Mouse (Mus musculus) myocyte (in vitro differentiated cells): ENCODE results near the gene Tas1r3. TPM values are rescaled to one million over a fixed set of nuclear protein-coding genes. Genes with fewer than 3 reads are reported as not detected.

ENCODE experiments used
- H3K27me3 ChIP-seq: one replicate; pipeline ENCODE4 v1.6.1; 2011; ENCODE audit not compliant: control insufficient read depth, insufficient read depth, insufficient read length
- H3K36me3 ChIP-seq: one replicate; pipeline ENCODE4 v1.6.1; 2011; ENCODE audit not compliant: control insufficient read depth, insufficient read depth
- H3K4me2 ChIP-seq: one replicate; pipeline ENCODE4 v1.6.1; 2011; ENCODE audit warnings: low read depth, control low read depth
- H3K4me3 ChIP-seq: one replicate; pipeline ENCODE4 v1.5.1; 2011; ENCODE audit warnings: mild to moderate bottlenecking, control low read depth, moderate library complexity
- H3K79me2 ChIP-seq: one replicate; pipeline ENCODE4 v1.6.1; 2011; ENCODE audit not compliant: control insufficient read depth, insufficient read depth
- H3ac ChIP-seq: one replicate; pipeline ENCODE4 v1.6.1; 2011; ENCODE audit not compliant: control insufficient read depth, insufficient read length
- CEBPB ChIP-seq: IDR thresholded peaks from 2 replicates; pipeline ENCODE4 v1.6.1; 2011; ENCODE audit warnings: mild to moderate bottlenecking, moderate library complexity; ENCODE audit not compliant: poor library complexity, insufficient read depth, severe bottlenecking
- E2F4 ChIP-seq: IDR thresholded peaks from one replicate; pipeline ENCODE4 v1.6.1; 2011; ENCODE audit warnings: mild to moderate bottlenecking, control low read depth, moderate library complexity; ENCODE audit not compliant: insufficient read depth
- MAX ChIP-seq: IDR thresholded peaks from one replicate; pipeline ENCODE4 v1.6.1; 2011; ENCODE audit warnings: low read depth, mild to moderate bottlenecking, control low read depth
- MYOD1 ChIP-seq, 3 experiments: IDR thresholded peaks; one replicate each; pipeline ENCODE4 v1.6.1; 2011; ENCODE audit warnings: control low read depth in 2 of 3, low read depth in 2 of 3, mild to moderate bottlenecking in 2 of 3, moderate library complexity in 1 of 3; ENCODE audit not compliant: insufficient read length in 2 of 3, control insufficient read depth in 1 of 3
- MYOG ChIP-seq, 3 experiments: IDR thresholded peaks; one replicate each; pipeline ENCODE4 v1.6.1; 2011; ENCODE audit warnings: control low read depth in 2 of 3, low read depth in 2 of 3, mild to moderate bottlenecking in 2 of 3; ENCODE audit not compliant: insufficient read length in 2 of 3, control insufficient read depth in 1 of 3, insufficient read depth in 1 of 3
- POLR2A ChIP-seq: IDR thresholded peaks from one replicate; pipeline ENCODE4 v1.6.1; 2011; ENCODE audit warnings: low read depth, mild to moderate bottlenecking, control low read depth, moderate library complexity; ENCODE audit not compliant: insufficient read length
- POLR2AphosphoS2 ChIP-seq: IDR thresholded peaks from one replicate; pipeline ENCODE4 v1.6.1; 2011; ENCODE audit warnings: low read depth, control low read depth; ENCODE audit not compliant: insufficient read length
- REST ChIP-seq: IDR thresholded peaks from one replicate; pipeline ENCODE4 v1.6.1; 2011; ENCODE audit warnings: mild to moderate bottlenecking, control low read depth, moderate library complexity; ENCODE audit not compliant: insufficient read depth, insufficient read length
- SRF ChIP-seq: IDR thresholded peaks from one replicate; pipeline ENCODE4 v1.6.1; 2011; ENCODE audit warnings: low read depth; ENCODE audit not compliant: control insufficient read depth, insufficient read length
- TCF12 ChIP-seq: IDR thresholded peaks from one replicate; pipeline ENCODE4 v1.6.1; 2011; ENCODE audit warnings: mild to moderate bottlenecking, control low read depth; ENCODE audit not compliant: poor library complexity, insufficient read depth, severe bottlenecking
- TCF3 ChIP-seq: IDR thresholded peaks from one replicate; pipeline ENCODE4 v1.6.1; 2011; ENCODE audit warnings: low read depth, control low read depth; ENCODE audit not compliant: insufficient read length
- USF1 ChIP-seq: IDR thresholded peaks from one replicate; pipeline ENCODE4 v1.6.1; 2011; ENCODE audit warnings: low read depth, mild to moderate bottlenecking, control low read depth, moderate library complexity
- polyA plus RNA-seq: library from polyadenylated mRNA; unstranded; fragments of >200 nt; fragmentation: generic; extraction: Trizol; gene quantifications from one replicate; pipeline ENCODE4 v1.2.1, GENCODE M21; 2012; ENCODE audit warnings: missing spikeins

Gene Tas1r3
- polyA plus RNA-seq, 1 experiment = 0.17 TPM

GRCm38 (mm10) chr4:155893212-155893690 is 30.1 kb upstream of the Tas1r3 start:
- TF ChIP-seq SRF (no peak), USF1 (no peak), MYOG (IDR thresholded peaks at IDR 0.05; ENCODE audit: control insufficient read depth in 1 of 3, insufficient read depth in 1 of 3, insufficient read length in 2 of 3, low read depth in 2 of 3) (no peak), CEBPB (no peak), POLR2AphosphoS2 (no peak), E2F4 (no peak), MYOD1 (IDR thresholded peaks at IDR 0.05; ENCODE audit: control insufficient read depth in 1 of 3, insufficient read length in 2 of 3, low read depth in 2 of 3) (no peak), POLR2A (no peak), REST (no peak), TCF12 (no peak), TCF3 (no peak), MAX (no peak)
- Histone ChIP-seq H3K79me2 (peaks cover 35% of the 10 kb centered on the region), H3K36me3 (no peaks in the 10 kb centered on the region), H3ac (peak overlapping the region; percentile 94), H3K4me2 (peak overlapping the region; percentile 83), H3K27me3 (no peaks in the 10 kb centered on the region), H3K4me3 (peak overlapping the region; percentile 78)

DNA sequence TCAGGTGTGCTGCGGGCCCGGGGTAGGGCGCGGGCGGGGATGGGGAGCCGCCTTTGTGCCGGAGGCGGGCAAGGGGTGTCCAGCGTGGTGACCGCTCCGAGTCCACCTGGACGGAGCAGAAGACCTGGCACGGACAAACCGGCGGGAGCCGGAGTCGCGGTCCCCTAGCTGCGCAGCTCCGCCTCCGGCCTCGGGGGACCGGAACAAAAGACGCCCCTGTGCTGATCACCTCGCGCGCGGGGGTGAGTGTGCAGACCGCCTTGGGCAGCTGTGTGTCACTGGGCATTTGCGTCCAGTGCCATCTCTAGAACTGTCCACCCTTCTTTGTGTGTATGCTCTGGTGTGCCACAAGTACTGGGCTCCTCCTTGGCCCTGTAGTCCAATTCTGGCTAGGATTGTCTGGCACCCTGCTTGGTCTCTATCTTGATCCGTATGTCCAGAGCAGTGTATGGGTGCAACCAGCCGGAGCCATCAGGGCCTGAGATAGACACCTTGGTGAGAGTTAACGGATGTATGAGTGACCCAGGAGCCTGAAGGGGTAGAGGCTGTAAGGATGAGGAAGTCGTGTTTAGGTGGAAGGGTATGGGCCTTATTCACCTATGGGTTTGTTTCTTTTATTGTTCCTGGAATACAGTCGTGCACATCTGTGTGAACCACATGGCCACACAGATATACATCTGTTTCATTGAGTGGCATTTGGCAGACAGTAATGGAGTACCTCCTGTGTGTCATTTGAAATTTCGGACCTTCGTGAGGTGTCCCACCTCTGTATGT is 29.5 kb upstream of the Tas1r3 start:
- peak overlapping the region; percentile 83 for H3K4me2 ChIP-seq
- H3K79me2 ChIP-seq = peaks cover 35% of the 10 kb centered on the region
- H3ac ChIP-seq = peak overlapping the region; percentile 94
- no peaks in the 10 kb centered on the region for H3K27me3 ChIP-seq
- H3K4me3 ChIP-seq = peak overlapping the region; percentile 78
- no peaks in the 10 kb centered on the region for H3K36me3 ChIP-seq
- no peak for TF ChIP-seq POLR2A
- no peak for TF ChIP-seq CEBPB
- TF ChIP-seq MYOD1 (IDR thresholded peaks at IDR 0.05; ENCODE audit: control insufficient read depth in 1 of 3, insufficient read length in 2 of 3, low read depth in 2 of 3) = no peak
- no peak for TF ChIP-seq TCF12
- TF ChIP-seq POLR2AphosphoS2 = no peak
- TF ChIP-seq SRF = no peak
- TF ChIP-seq REST = no peak
- no peak for TF ChIP-seq MAX
- no peak for TF ChIP-seq TCF3
- no peak for TF ChIP-seq USF1
- TF ChIP-seq MYOG (IDR thresholded peaks at IDR 0.05; ENCODE audit: control insufficient read depth in 1 of 3, insufficient read depth in 1 of 3, insufficient read length in 2 of 3, low read depth in 2 of 3) = no peak
- TF ChIP-seq E2F4 = no peak

DNA sequence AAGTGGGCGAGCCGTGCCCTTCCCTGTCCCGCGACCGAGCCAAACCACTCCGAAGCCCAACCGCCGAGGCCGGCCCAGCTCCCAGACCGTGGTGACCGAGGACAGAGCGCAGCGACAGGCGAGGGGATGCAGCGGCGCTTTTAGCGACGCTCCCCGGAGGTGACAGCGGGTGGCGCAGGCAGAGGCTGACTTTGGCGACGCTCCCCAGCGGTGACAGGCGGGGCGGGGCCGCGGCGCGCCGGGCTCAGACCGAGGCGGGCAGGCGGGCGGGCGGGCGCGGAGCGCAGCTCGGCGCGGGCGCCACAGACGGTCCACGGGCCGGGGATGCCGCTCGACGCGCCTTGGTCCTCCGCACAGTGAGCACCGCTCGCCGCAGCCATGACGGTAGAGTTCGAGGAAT is 28.9 kb upstream of the Tas1r3 start:
- Histone ChIP-seq H3K36me3 (peaks cover 5% of the 10 kb centered on the region), H3K79me2 (peaks cover 35% of the 10 kb centered on the region), H3K27me3 (no peaks in the 10 kb centered on the region), H3K4me2 (peak overlapping the region; percentile 83), H3K4me3 (peak overlapping the region; percentile 78), H3ac (peak overlapping the region; percentile 94)
- TF ChIP-seq POLR2A (peak; percentile 98), CEBPB (no peak), TCF12 (no peak), TCF3 (no peak), USF1 (no peak), MYOD1 (IDR thresholded peaks at IDR 0.05; ENCODE audit: control insufficient read depth in 1 of 3, insufficient read length in 2 of 3, low read depth in 2 of 3) (peak in 1 of 3 experiments; percentile 37), MYOG (IDR thresholded peaks at IDR 0.05; ENCODE audit: control insufficient read depth in 1 of 3, insufficient read depth in 1 of 3, insufficient read length in 2 of 3, low read depth in 2 of 3) (peak in 1 of 3 experiments; percentile 48), POLR2AphosphoS2 (peak; percentile 84), E2F4 (no peak), REST (no peak), SRF (no peak), MAX (no peak)

- peaks cover 35% of the 10 kb centered on the region for H3K79me2 ChIP-seq
- H3K36me3 ChIP-seq = peaks cover 5% of the 10 kb centered on the region
- peak within 1 kb of the TSS; percentile 94 for H3ac ChIP-seq
- H3K27me3 ChIP-seq = no peaks in the 10 kb centered on the region
- TF ChIP-seq USF1 = peak; percentile 19
- no peak for TF ChIP-seq TCF3
- TF ChIP-seq E2F4 = no peak
- TF ChIP-seq SRF = no peak
- TF ChIP-seq POLR2AphosphoS2 = peak; percentile 68
- peak; percentile 78 for TF ChIP-seq POLR2A
- TF ChIP-seq MAX = no peak
- TF ChIP-seq MYOG (IDR thresholded peaks at IDR 0.05; ENCODE audit: control insufficient read depth in 1 of 3, insufficient read depth in 1 of 3, insufficient read length in 2 of 3, low read depth in 2 of 3) = no peak
- no peak for TF ChIP-seq TCF12
- H3K4me3 ChIP-seq = peak within 1 kb of the TSS; percentile 78
- H3K4me2 ChIP-seq = peak within 1 kb of the TSS; percentile 83
Observed at GRCm38 (mm10) chr4:155891551-155892001, 28.4 kb upstream of the Tas1r3 start, which contains the start of the genes Pusl1 and Acap3. TSS of gene Pusl1 (minus strand) at chr4:155891781. TSS of gene Acap3 (plus strand) at chr4:155891822.
